ENCODE assay signal across 13 mouse cellular contexts in genomic region chr4:138316369-138316768, GRCm38 (mm10). TPM values are rescaled to one million over a fixed set of nuclear protein-coding genes. Genes with fewer than 3 reads are reported as not detected.
DNase-seq lines count a peak whose midpoint lies in the region; TF ChIP-seq lines count a peak whose summit lies in the region.
"Had no signal": no experiment of that assay in that cellular context is flagged by ENCODE, and none has a peak within 500 bp of the region (broad histone marks: within the 10 kb centered on the region; RNA-seq: fewer than 3 reads in every experiment).

No protein-coding gene starts in this region.

- WGBS in lung, adult 2 months = 94% methylated on average over 6 of the region's 6 CpGs

- H3K9me3 ChIP-seq in ES-Bruce4 (replicated peaks; ENCODE audit: control insufficient read depth, insufficient read depth, low read length, poor library complexity, severe bottlenecking) = no peaks in the 10 kb centered on the region; the same call in 1 of the 2 replicates
- H3K9me3 ChIP-seq: heart, embryonic 10.5 days; midbrain, embryonic 10.5 days had no signal

- DNase-seq in heart, adult 11 months = peak; percentile 88
- DNase-seq in heart, adult 8-10 months (ENCODE audit: low spot score) = no peak
- no peak for DNase-seq in lung, adult 2 months
- no peak for DNase-seq in lung, postnatal 36 days
- DNase-seq in induced T-regulatory cell, adult 2 months (ENCODE audit: low read depth) = peak; percentile 50
- no peak for DNase-seq in urinary bladder, postnatal 4 days (ENCODE audit: low spot score in 2 of 2)
- DNase-seq: kidney, postnatal 25 days; layer of hippocampus, postnatal 36 days; right cerebral cortex, postnatal 14 days had no signal

- H3K27ac ChIP-seq in ES-Bruce4 (ENCODE audit: insufficient read depth, low read length) = no peak overlapping the region
- H3K27ac ChIP-seq: heart, embryonic 10.5 days; midbrain, embryonic 10.5 days had no signal

- H3K36me3 ChIP-seq in ES-Bruce4 (ENCODE audit: control insufficient read depth, insufficient read depth, low read length, poor library complexity, severe bottlenecking) = peaks cover 10% of the 10 kb centered on the region

- no peak for TF ChIP-seq EP300 in ES-Bruce4 (IDR thresholded peaks at IDR 0.05; ENCODE audit: insufficient read depth, low read depth, low read length)

- H3K9ac ChIP-seq in ES-Bruce4 (ENCODE audit: low read depth, poor library complexity, severe bottlenecking) = no peak overlapping the region

- no peak overlapping the region for H3K4me3 ChIP-seq in lung, adult 2 months (replicated peaks; ENCODE audit: extremely low read depth, low read depth, low read length)
- H3K4me3 ChIP-seq in ES-Bruce4 (ENCODE audit: low read depth, low read length) = no peak overlapping the region
- H3K4me3 ChIP-seq: heart, embryonic 10.5 days; midbrain, embryonic 10.5 days; myocyte had no signal

- no peak for TF ChIP-seq POLR2A in lung, adult 2 months (IDR thresholded peaks at IDR 0.05; ENCODE audit: borderline replicate concordance, extremely low read depth, low read depth, low read length)
- no peak for TF ChIP-seq POLR2A in ES-Bruce4 (IDR thresholded peaks at IDR 0.05; ENCODE audit: insufficient read depth, low read length)

- H3K27me3 ChIP-seq in ES-Bruce4 (ENCODE audit: control insufficient read depth, insufficient read depth, low read length, poor library complexity, severe bottlenecking) = no peaks in the 10 kb centered on the region

- H3K4me1 ChIP-seq in lung, adult 2 months (ENCODE audit: control insufficient read depth, insufficient read depth, low read length) = 0 out of 2 replicates have a peak, but pooled peaks cover 2% of the 10 kb centered on the region
- H3K4me1 ChIP-seq in ES-Bruce4 (ENCODE audit: control insufficient read depth, insufficient read depth, low read length) = no peaks in the 10 kb centered on the region

- 0 out of 2 replicates have a peak, but pooled peaks have one; percentile 14 for TF ChIP-seq CTCF in lung, adult 2 months (IDR thresholded peaks at IDR 0.05; ENCODE audit: insufficient read depth, low read length)
- TF ChIP-seq CTCF in ES-Bruce4 (IDR thresholded peaks at IDR 0.05; ENCODE audit: low read depth, low read length) = peak; percentile 53

RNA-seq across cellular contexts. Expression of gene Pink1, which starts 9.7 kb away (rescaled TPM):
- total RNA-seq in heart, adult 8-10 months (2022) = 100 to 1,000 TPM; 791 to 970 (median 864) TPM
- polyA plus RNA-seq in lung, adult 2 months (2012; rRNA removed) = 178 and 182 TPM in 2 replicates
- 23.3 and 23.4 TPM in 2 replicates for polyA plus RNA-seq in ES-Bruce4 (2011; ENCODE audit: insufficient read depth, insufficient read length, low read depth, missing spikeins)

RNA-seq across cellular contexts. Expression of gene Ddost, which starts 11.8 kb away (rescaled TPM):
- total RNA-seq in heart, adult 8-10 months (2022) = 10 to 100 TPM; 63.3 to 65.5 (median 64.3) TPM
- polyA plus RNA-seq in lung, adult 2 months (2012; rRNA removed) = 194 and 198 TPM in 2 replicates
- 112 and 122 TPM in 2 replicates for polyA plus RNA-seq in ES-Bruce4 (2011; ENCODE audit: insufficient read depth, insufficient read length, low read depth, missing spikeins)

RNA-seq across cellular contexts. Expression of gene Cda, which starts 51.4 kb away (rescaled TPM):
- 1 to 10 TPM; 2.1 to 3.2 (median 2.8) TPM for total RNA-seq in heart, adult 8-10 months (2022)
- 2.6 and 2.9 TPM in 2 replicates for polyA plus RNA-seq in lung, adult 2 months (2012; rRNA removed)
- polyA plus RNA-seq in ES-Bruce4 (2011; ENCODE audit: insufficient read depth, insufficient read length, low read depth, missing spikeins) = 6.8 and 7.4 TPM in 2 replicates

Comparison
In these comparisons a context has a peak if more than half of its experiments do, and no peak if none do; other contexts are left out.
1. DNase-seq: peak in heart, adult 11 months (single experiment) and induced T-regulatory cell, adult 2 months (single experiment); none in heart, adult 8-10 months (single experiment), lung, adult 2 months (single experiment), lung, postnatal 36 days (single experiment) and urinary bladder, postnatal 4 days (0 of 2).